Mouse (Mus musculus) kidney, adult 2 months (tissue): ENCODE results near the gene Ksr1. TPM values are rescaled to one million over a fixed set of nuclear protein-coding genes. Genes with fewer than 3 reads are reported as not detected.

Experiments
- DNase-seq: peaks from one replicate; pipeline ENCODE4 v3.0.0; 2021
- H3K27ac ChIP-seq: fragments of 200-500 bp; 2 replicates; pipeline ENCODE4 v1.5.1; 2012; ENCODE audit warnings: low read depth, low read length, control low read depth, inconsistent platforms; ENCODE audit not compliant: insufficient read depth
- H3K27me3 ChIP-seq: fragments of 200-500 bp; replicated peaks from 2 replicates; pipeline ENCODE4 v1.6.1; 2012; ENCODE audit warnings: mild to moderate bottlenecking, moderate library complexity, low read length, inconsistent platforms; ENCODE audit not compliant: control insufficient read depth, insufficient read depth
- H3K36me3 ChIP-seq: fragments of 200-500 bp; 2 replicates; pipeline ENCODE4 v1.6.1; 2012; ENCODE audit warnings: mild to moderate bottlenecking, moderate library complexity, low read length, inconsistent platforms; ENCODE audit not compliant: control insufficient read depth, insufficient read depth
- H3K4me1 ChIP-seq: fragments of 200-500 bp; 2 replicates; pipeline ENCODE4 v1.6.1; 2011; ENCODE audit warnings: low read length; ENCODE audit not compliant: control insufficient read depth, insufficient read depth
- H3K4me3 ChIP-seq: fragments of 200-500 bp; 2 replicates; pipeline ENCODE4 v1.5.1; 2011; ENCODE audit warnings: mild to moderate bottlenecking, low read depth, low read length, control low read depth; ENCODE audit not compliant: insufficient read depth
- CTCF ChIP-seq: fragments of 200-500 bp; conservative IDR thresholded peaks from 2 replicates; pipeline ENCODE4 v1.5.1; 2011; ENCODE audit warnings: low read depth, mild to moderate bottlenecking, control low read depth, low read length, moderate library complexity, mixed read lengths; ENCODE audit not compliant: insufficient read depth, insufficient read length
- POLR2A ChIP-seq: fragments of 200-500 bp; IDR thresholded peaks from one replicate; pipeline ENCODE4 v1.6.1; 2011; ENCODE audit warnings: low read depth, low read length, control low read depth
- WGBS: fragments of 180-500 bp; shearing (Covaris S2); methylation state at CpG from one replicate; pipeline ENCODE4 v1.1.7; 2018; 5-methylcytosine and 5-hydroxymethylcytosine counted together
- polyA plus RNA-seq: library from polyadenylated mRNA; depleted of rRNA; stranded (reverse); fragments of >200 nt; gene quantifications from 2 replicates; pipeline ENCODE4 v1.2.3, GENCODE M21; 2012

Ksr1 gene
- polyA plus RNA-seq, 1 experiment, result 9.8 TPM

DNA sequence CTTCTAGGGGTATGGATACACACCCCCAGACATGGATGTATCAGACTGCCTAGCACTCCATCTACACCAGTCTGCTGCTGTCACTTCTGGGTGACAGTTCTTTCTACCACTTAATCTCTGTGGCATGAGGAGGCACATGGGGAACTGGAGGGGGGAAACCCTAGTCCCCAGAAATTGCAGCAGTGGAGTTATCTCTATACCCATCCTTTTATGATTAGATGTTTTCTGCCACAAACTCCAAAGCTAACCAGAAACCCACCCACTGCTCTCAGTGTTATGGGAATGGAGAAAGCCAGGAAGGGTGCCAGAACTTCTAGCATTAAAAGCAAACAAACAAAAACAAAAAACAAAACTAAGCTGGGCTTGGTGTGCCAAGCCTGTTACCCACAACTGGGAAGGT lies 92.8 kb downstream of the Ksr1 start:
- Histone ChIP-seq H3K4me3 (no peak overlapping the region), H3K36me3 (no peaks in the 10 kb centered on the region), H3K27me3 (no peaks in the 10 kb centered on the region), H3K27ac (no peak overlapping the region), H3K4me1 (no peaks in the 10 kb centered on the region)
- DNase-seq, result no peak
- TF ChIP-seq POLR2A, result no peak
- no peak for TF ChIP-seq CTCF

GRCm38 (mm10) chr11:79052769-79053168 lies 93.4 kb downstream of the Ksr1 start:
- Histone ChIP-seq H3K4me3 (no peak overlapping the region), H3K27me3 (no peaks in the 10 kb centered on the region), H3K27ac (no peak overlapping the region), H3K4me1 (no peaks in the 10 kb centered on the region), H3K36me3 (no peaks in the 10 kb centered on the region)
- WGBS, result 89% methylated on average over 6 of the region's 6 CpGs
- TF ChIP-seq CTCF (no peak), POLR2A (no peak)
- no peak for DNase-seq

GRCm38 (mm10) chr11:79051522-79051921 lies 94.7 kb downstream of the Ksr1 start:
- no peaks in the 10 kb centered on the region for H3K4me1 ChIP-seq
- no peak overlapping the region for H3K27ac ChIP-seq
- DNase-seq, result no peak
- no peak for TF ChIP-seq POLR2A
- no peak for TF ChIP-seq CTCF
- 90% methylated on average over 9 of the region's 9 CpGs for WGBS
- H3K4me3 ChIP-seq, result no peak overlapping the region
- no peaks in the 10 kb centered on the region for H3K36me3 ChIP-seq
- H3K27me3 ChIP-seq, result no peaks in the 10 kb centered on the region

DNA sequence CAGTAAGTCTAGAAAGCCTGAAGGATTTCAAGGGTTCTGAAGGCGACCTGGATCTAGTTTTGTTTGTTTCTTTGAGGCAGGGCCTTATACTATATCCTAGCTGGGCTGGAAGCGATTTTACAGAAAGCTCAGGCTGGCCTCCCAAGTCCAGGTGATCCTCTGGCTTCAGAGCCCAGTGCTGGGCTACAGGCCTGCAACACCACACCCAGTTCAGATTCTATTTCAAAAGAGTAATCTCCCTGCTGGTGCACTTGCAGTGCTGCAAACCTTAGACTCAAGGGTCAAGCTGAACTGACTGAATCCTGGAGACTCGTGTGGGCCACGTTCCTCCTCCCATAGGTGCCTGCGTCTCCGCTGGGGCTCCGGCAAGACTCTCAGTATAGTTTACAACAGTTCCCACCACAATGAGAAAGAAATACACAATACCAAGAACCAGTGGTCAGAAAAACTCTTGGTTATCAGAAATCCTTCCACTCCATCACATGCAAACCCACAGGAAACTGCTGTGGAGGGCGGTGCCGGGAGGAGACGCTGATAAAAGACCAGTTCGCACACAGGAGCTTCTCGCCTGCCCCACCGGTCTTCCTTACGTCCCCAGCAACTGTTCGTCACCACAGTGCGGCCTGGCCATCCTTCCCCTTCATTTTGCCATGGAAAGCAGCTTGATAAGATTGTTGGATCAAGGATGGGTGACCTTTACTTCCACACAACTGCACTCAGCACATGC lies 95.3 kb downstream of the Ksr1 start:
- TF ChIP-seq POLR2A, result no peak
- TF ChIP-seq CTCF, result no peak
- Histone ChIP-seq H3K4me1 (no peaks in the 10 kb centered on the region), H3K4me3 (no peak overlapping the region), H3K36me3 (no peaks in the 10 kb centered on the region), H3K27ac (no peak overlapping the region), H3K27me3 (no peaks in the 10 kb centered on the region)
- DNase-seq, result no peak
- 86% methylated on average over 16 of the region's 16 CpGs for WGBS

DNA sequence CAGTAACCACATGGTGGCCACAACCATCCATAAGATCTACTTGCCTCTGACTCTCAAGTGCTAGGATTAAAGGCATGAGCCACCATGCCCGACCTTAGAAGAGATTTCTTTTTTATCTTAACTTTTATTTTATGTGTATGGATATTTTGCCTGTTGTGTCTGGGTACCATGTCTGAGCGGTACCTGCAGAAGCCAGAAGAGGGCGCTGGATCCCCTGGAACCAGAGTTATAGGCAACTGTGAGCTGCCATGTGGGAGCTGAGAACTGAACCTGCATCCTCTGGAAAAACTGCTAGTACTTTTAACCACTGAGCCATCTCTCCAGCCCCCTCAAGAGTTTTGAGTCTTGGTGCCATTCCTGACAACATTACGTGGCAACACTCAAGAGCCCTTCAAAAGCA lies 97.3 kb downstream of the Ksr1 start:
- Histone ChIP-seq H3K27ac (no peak overlapping the region), H3K4me1 (no peaks in the 10 kb centered on the region), H3K4me3 (no peak overlapping the region), H3K27me3 (no peaks in the 10 kb centered on the region), H3K36me3 (no peaks in the 10 kb centered on the region)
- 88% methylated on average over 4 of the region's 4 CpGs for WGBS
- TF ChIP-seq POLR2A (no peak), CTCF (0 out of 2 replicates have a peak, but pooled peaks have one; percentile 10)
- no peak for DNase-seq

DNA sequence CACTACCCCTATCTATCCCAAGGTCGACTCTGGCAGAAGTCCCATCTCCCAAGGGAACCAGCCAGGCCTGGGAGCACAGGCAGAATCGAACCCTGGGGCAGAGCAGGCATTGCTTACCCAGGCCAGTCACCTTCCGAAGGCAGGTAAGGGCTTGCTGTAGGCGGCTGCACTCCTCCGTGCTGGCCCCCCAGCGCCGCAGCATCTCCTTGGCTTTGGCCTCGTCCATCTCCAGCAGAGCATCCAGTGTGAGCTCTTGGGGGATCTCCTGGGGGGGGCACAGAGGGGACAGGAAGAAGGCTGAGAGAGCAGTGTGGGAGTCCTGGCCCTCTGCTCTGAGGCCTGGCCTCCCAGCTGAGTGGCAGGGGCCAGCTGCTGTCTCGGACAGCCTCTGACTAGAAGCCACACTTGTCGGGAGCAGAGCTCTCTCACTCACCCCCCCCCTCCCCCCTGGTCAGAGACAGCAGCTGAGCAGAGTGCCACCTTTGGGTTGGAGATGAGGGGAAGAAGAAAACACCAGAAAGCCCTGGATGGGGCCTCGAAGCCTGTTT lies 99.0 kb downstream of the Ksr1 start:
- Histone ChIP-seq H3K4me3 (no peak overlapping the region), H3K27me3 (no peaks in the 10 kb centered on the region), H3K27ac (no peak overlapping the region), H3K4me1 (no peaks in the 10 kb centered on the region), H3K36me3 (no peaks in the 10 kb centered on the region)
- WGBS, result 67% methylated on average over 11 of the region's 11 CpGs
- no peak for DNase-seq
- TF ChIP-seq CTCF (no peak), POLR2A (no peak)

DNA sequence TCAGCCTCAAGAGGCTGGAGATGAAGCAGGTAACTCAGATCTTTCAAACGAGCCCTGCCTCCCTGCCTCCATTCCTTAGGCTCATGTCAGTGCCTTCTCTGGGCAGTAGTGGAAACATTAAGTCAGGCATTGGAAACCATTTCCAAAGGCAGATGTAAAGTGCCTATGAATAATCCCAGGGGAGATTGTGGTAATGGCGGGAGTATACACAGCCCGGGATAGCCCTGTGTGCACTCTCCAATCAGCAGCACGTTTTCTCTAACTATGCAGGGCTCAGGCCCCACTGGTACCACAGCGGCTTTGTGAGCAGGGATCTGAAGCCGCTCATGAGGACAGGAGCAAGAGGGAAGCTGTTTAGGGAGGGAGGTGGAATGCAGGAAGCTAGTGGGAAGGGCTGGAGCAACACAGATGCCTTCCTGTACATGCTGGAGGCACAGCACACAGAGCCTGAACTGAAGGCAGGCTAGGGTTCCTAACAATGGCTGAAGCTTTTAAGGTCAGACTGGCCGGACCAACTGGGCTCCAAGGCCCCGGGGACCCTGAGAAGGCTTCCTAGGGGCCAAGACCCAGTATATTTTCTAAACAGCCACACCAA lies 99.5 kb downstream of the Ksr1 start:
- WGBS, result 69% methylated on average over 8 of the region's 8 CpGs
- H3K4me1 ChIP-seq, result no peaks in the 10 kb centered on the region
- H3K27me3 ChIP-seq, result no peaks in the 10 kb centered on the region
- H3K4me3 ChIP-seq, result no peak overlapping the region
- DNase-seq, result no peak
- TF ChIP-seq CTCF (no peak), POLR2A (no peak)
- no peak overlapping the region for H3K27ac ChIP-seq
- H3K36me3 ChIP-seq, result no peaks in the 10 kb centered on the region
